Mouse (Mus musculus) CH12.LX (cell line): ENCODE measurements around the gene Serpine2. TPM values are rescaled to one million over a fixed set of nuclear protein-coding genes. Genes with fewer than 3 reads are reported as not detected.

Experiments used
- DNase-seq: peaks from one replicate; pipeline ENCODE4 v3.0.0-alpha.2; 2013; ENCODE audit errors: extremely low read depth
- H3K27ac ChIP-seq: 2 replicates; pipeline ENCODE4 v1.5.1; 2012; ENCODE audit warnings: low read depth, mild to moderate bottlenecking, control low read depth, moderate library complexity; ENCODE audit not compliant: insufficient read depth
- H3K27me3 ChIP-seq: replicated peaks from 2 replicates; pipeline ENCODE3; 2012; ENCODE audit warnings: inconsistent platforms
- H3K36me3 ChIP-seq, 2 experiments: replicated peaks in 1 of 2; 2 replicates each; pipeline versions ENCODE3 to v1.6.1; 2012; ENCODE audit warnings: inconsistent platforms in 1 of 2, low read length in 1 of 2, mild to moderate bottlenecking in 1 of 2, mixed read lengths in 1 of 2, moderate library complexity in 1 of 2; ENCODE audit not compliant: control insufficient read depth in 1 of 2, insufficient read depth in 1 of 2
- H3K4me1 ChIP-seq, 2 experiments: 2 replicates each; pipeline ENCODE4 v1.6.1; 2012; ENCODE audit warnings: inconsistent platforms in 1 of 2, moderate library complexity in 1 of 2; ENCODE audit not compliant: insufficient read depth in 2 of 2, control insufficient read depth in 1 of 2
- H3K4me2 ChIP-seq: 2 replicates; pipeline ENCODE4 v1.6.1; 2012; ENCODE audit warnings: low read depth, mild to moderate bottlenecking, control low read depth; ENCODE audit not compliant: poor library complexity, insufficient read depth, severe bottlenecking
- H3K4me3 ChIP-seq, 3 experiments: fragments of 150-350 bp in 1 of 3; sonication (generic) in 1 of 3; replicated peaks in 1 of 3; 2 replicates each; pipeline versions ENCODE3 to v1.5.1; 2011 to 2012; ENCODE audit warnings: low read depth in 2 of 3, low read length in 2 of 3, mild to moderate bottlenecking in 2 of 3, moderate library complexity in 2 of 3, control low read depth in 1 of 3, improper control_type of control experiment in 1 of 3, inconsistent platforms in 1 of 3, mixed read lengths in 1 of 3; ENCODE audit not compliant: poor library complexity in 1 of 3
- H3K79me2 ChIP-seq: replicated peaks from 2 replicates; pipeline ENCODE4 v1.6.1; 2012; ENCODE audit warnings: mild to moderate bottlenecking, moderate library complexity; ENCODE audit not compliant: control insufficient read depth, poor library complexity, insufficient read depth, severe bottlenecking; ENCODE audit errors: extremely low read depth
- H3K9ac ChIP-seq: 2 replicates; pipeline ENCODE4 v1.6.1; 2012; ENCODE audit warnings: low read depth, mild to moderate bottlenecking, control low read depth, moderate library complexity; ENCODE audit not compliant: insufficient read depth
- H3K9me3 ChIP-seq: replicated peaks from 2 replicates; pipeline ENCODE3; 2012; ENCODE audit warnings: low read length, inconsistent platforms, mixed read lengths
- BHLHE40 ChIP-seq: IDR thresholded peaks from 2 replicates; pipeline ENCODE4 v1.6.1; 2011; ENCODE audit warnings: mild to moderate bottlenecking, low read depth, low read length, improper control_type of control experiment
- CHD1 ChIP-seq: IDR thresholded peaks from 2 replicates; pipeline ENCODE4 v1.6.1; 2012; ENCODE audit warnings: low read depth, low read length, improper control_type of control experiment, inconsistent platforms
- ELF1 ChIP-seq: IDR thresholded peaks from 2 replicates; pipeline ENCODE4 v1.6.1; 2014; ENCODE audit warnings: low read depth, mild to moderate bottlenecking, inconsistent platforms, low read length, improper control_type of control experiment
- EP300 ChIP-seq: IDR thresholded peaks from 2 replicates; pipeline ENCODE4 v1.6.1; 2011; ENCODE audit warnings: low read length, improper control_type of control experiment
- ETS1 ChIP-seq: conservative IDR thresholded peaks from 2 replicates; pipeline ENCODE4 v1.6.1; 2012; ENCODE audit warnings: low read depth, mild to moderate bottlenecking, inconsistent platforms, low read length, improper control_type of control experiment, moderate library complexity
- GABPA ChIP-seq: IDR thresholded peaks from 2 replicates; pipeline ENCODE4 v1.6.1; 2012; ENCODE audit warnings: low read depth, low read length, improper control_type of control experiment, inconsistent platforms; ENCODE audit not compliant: insufficient replicate concordance
- HCFC1 ChIP-seq: IDR thresholded peaks from 2 replicates; pipeline ENCODE4 v1.6.1; 2012; ENCODE audit warnings: low read depth, mild to moderate bottlenecking, inconsistent platforms, low read length, improper control_type of control experiment
- IRF4 ChIP-seq: IDR thresholded peaks from 2 replicates; pipeline ENCODE4 v1.6.1; 2014; ENCODE audit warnings: low read depth, mild to moderate bottlenecking, inconsistent platforms, low read length, improper control_type of control experiment
- JUN ChIP-seq: IDR thresholded peaks from 2 replicates; pipeline ENCODE4 v1.6.1; 2011; ENCODE audit warnings: low read depth, mild to moderate bottlenecking, low read length, improper control_type of control experiment, moderate library complexity; ENCODE audit not compliant: insufficient read depth
- KAT2A ChIP-seq: IDR thresholded peaks from 2 replicates; pipeline ENCODE4 v1.6.1; 2012; ENCODE audit warnings: low read length, improper control_type of control experiment, inconsistent platforms; ENCODE audit not compliant: insufficient replicate concordance
- MAFK ChIP-seq: IDR thresholded peaks from 2 replicates; pipeline ENCODE4 v1.6.1; 2011; ENCODE audit warnings: low read length, improper control_type of control experiment; ENCODE audit not compliant: insufficient replicate concordance
- MAX ChIP-seq: IDR thresholded peaks from 2 replicates; pipeline ENCODE4 v1.6.1; 2011; ENCODE audit warnings: low read length, improper control_type of control experiment
- MEF2A ChIP-seq: IDR thresholded peaks from 2 replicates; pipeline ENCODE4 v1.6.1; 2014; ENCODE audit warnings: low read depth, mild to moderate bottlenecking, inconsistent platforms, low read length, improper control_type of control experiment, borderline replicate concordance
- MXI1 ChIP-seq: IDR thresholded peaks from 2 replicates; pipeline ENCODE4 v1.6.1; 2011; ENCODE audit warnings: mild to moderate bottlenecking, low read depth, low read length, improper control_type of control experiment
- MYC ChIP-seq: IDR thresholded peaks from 2 replicates; pipeline ENCODE4 v1.6.1; 2011; ENCODE audit warnings: low read depth, mild to moderate bottlenecking, improper control_type of control experiment, low read length
- NELFE ChIP-seq: IDR thresholded peaks from 2 replicates; pipeline ENCODE4 v1.6.1; 2011; ENCODE audit warnings: low read depth, low read length, improper control_type of control experiment
- NRF1 ChIP-seq: IDR thresholded peaks from 2 replicates; pipeline ENCODE4 v1.6.1; 2014; ENCODE audit warnings: low read depth, mild to moderate bottlenecking, inconsistent platforms, low read length, improper control_type of control experiment, moderate library complexity
- PAX5 ChIP-seq: IDR thresholded peaks from 2 replicates; pipeline ENCODE4 v1.6.1; 2012; ENCODE audit warnings: low read length, inconsistent platforms, mixed read lengths
- POLR2A ChIP-seq: IDR thresholded peaks from 2 replicates; pipeline ENCODE4 v1.6.1; 2011; ENCODE audit warnings: low read depth, mild to moderate bottlenecking, improper control_type of control experiment, low read length
- POLR2AphosphoS2 ChIP-seq: IDR thresholded peaks from 2 replicates; pipeline ENCODE4 v1.6.1; 2011; ENCODE audit warnings: low read depth, low read length, improper control_type of control experiment
- RAD21 ChIP-seq: IDR thresholded peaks from 2 replicates; pipeline ENCODE4 v1.6.1; 2011; ENCODE audit warnings: low read depth, mild to moderate bottlenecking, low read length, improper control_type of control experiment, moderate library complexity
- SIN3A ChIP-seq: IDR thresholded peaks from 2 replicates; pipeline ENCODE4 v1.6.1; 2012; ENCODE audit warnings: low read length, improper control_type of control experiment, inconsistent platforms
- SMC3 ChIP-seq: IDR thresholded peaks from 2 replicates; pipeline ENCODE4 v1.6.1; 2011; ENCODE audit warnings: low read depth, low read length, improper control_type of control experiment
- TBP ChIP-seq: conservative IDR thresholded peaks from 2 replicates; pipeline ENCODE4 v1.6.1; 2011; ENCODE audit warnings: low read depth, low read length, improper control_type of control experiment
- TCF12 ChIP-seq: IDR thresholded peaks from 2 replicates; pipeline ENCODE4 v1.6.1; 2014; ENCODE audit warnings: low read depth, mild to moderate bottlenecking, inconsistent platforms, low read length, improper control_type of control experiment
- USF1 ChIP-seq: IDR thresholded peaks from 2 replicates; pipeline ENCODE4 v1.6.1; 2014; ENCODE audit warnings: low read depth, mild to moderate bottlenecking, inconsistent platforms, low read length, improper control_type of control experiment
- ZKSCAN1 ChIP-seq: IDR thresholded peaks from 2 replicates; pipeline ENCODE4 v1.6.1; 2012; ENCODE audit warnings: low read depth, inconsistent platforms, low read length, improper control_type of control experiment, borderline replicate concordance
- ZNF384 ChIP-seq: IDR thresholded peaks from 2 replicates; pipeline ENCODE4 v1.6.1; 2012; ENCODE audit warnings: low read depth, low read length, improper control_type of control experiment, inconsistent platforms
- dilution Hi-C: fragments of 300-500 bp; cut with MboI; formaldehyde crosslinking; loops from 2 replicates; pipeline ENCODE4 v1.14.3; 2020; ENCODE audit warnings: low sequenced_read_pairs; ENCODE audit not compliant: extremely low pct_unique_long_range_greater_than_20kb, extremely low pct_ligation_motif_present
- in situ Hi-C: fragments of 300-500 bp; cut with MboI; formaldehyde crosslinking; loops from 3 replicates; pipeline ENCODE4 v1.14.3; 2019; ENCODE audit warnings: low sequenced_read_pairs, low pct_ligation_motif_present, low pct_unique_long_range_greater_than_20kb, mixed read lengths
- polyA plus RNA-seq: library from polyadenylated mRNA; unstranded; fragments of >175 nt; gene quantifications from 2 replicates; pipeline ENCODE4 v1.2.1, GENCODE M21; 2012; ENCODE audit warnings: low read depth; ENCODE audit not compliant: insufficient read length
- total RNA-seq, 2 experiments: library from RNA; depleted of rRNA; stranded (reverse); fragments of 300-350 nt in 1 of 2; fragments of >200 nt in 1 of 2; gene quantifications; 2 replicates each; pipeline ENCODE4 v1.2.3; 2012 to 2014

The Serpine2 gene
- total and polyA plus RNA-seq, 3 experiments: 14.8 to 17.3 (median 15.1) TPM

DNA sequence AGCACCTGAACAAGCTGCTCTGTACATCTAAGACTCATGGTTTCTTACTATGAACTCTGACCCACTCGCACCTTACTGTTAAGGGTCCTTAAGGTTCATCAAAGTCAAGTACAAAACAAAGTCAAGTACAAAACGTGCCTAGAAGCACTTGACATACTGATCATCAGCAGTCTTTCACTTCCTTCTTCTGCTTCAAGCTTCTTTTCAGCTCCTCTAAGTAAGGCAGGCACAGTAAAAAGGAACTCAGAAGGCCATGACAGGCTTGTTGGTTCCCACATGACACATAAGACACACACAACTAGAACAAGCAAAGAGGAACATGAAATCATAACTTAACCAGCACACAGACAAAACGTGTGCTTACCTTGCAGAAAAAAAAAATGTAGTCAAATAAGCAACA is 12.3 kb downstream of the Serpine2 start:
- DNase-seq: peak; percentile 77
- H3K4me3 ChIP-seq: no peak overlapping the region
- no peak overlapping the region for H3K9ac ChIP-seq
- peaks cover 0 to 6% of the 10 kb centered on the region in 2 experiments for H3K36me3 ChIP-seq
- dilution Hi-C loops: no loop called here
- H3K4me1 ChIP-seq: peaks cover 9 to 18% of the 10 kb centered on the region in 2 experiments
- H3K27ac ChIP-seq: no peak overlapping the region
- peaks cover 2% of the 10 kb centered on the region for H3K9me3 ChIP-seq
- in situ Hi-C loops: no loop called here
- no peak overlapping the region for H3K4me2 ChIP-seq
- peak; percentile 89 for TF ChIP-seq IRF4
- TF ChIP-seq MYC: peak; percentile 64
- no peak for TF ChIP-seq TBP
- peak; percentile 50; the same call in 1 of the 2 replicates for TF ChIP-seq ETS1
- TF ChIP-seq JUN: no peak
- TF ChIP-seq MAFK: peak; percentile 59; the same call in 1 of the 2 replicates
- TF ChIP-seq PAX5: no peak
- TF ChIP-seq MAX: peak; percentile 75; the same call in 1 of the 2 replicates
- TF ChIP-seq EP300: peak; percentile 73
- no peak for TF ChIP-seq POLR2AphosphoS2
- peak; percentile 45; the same call in 1 of the 2 replicates for TF ChIP-seq MXI1
- 0 out of 2 replicates have a peak, but pooled peaks have one; percentile 19 for TF ChIP-seq NRF1
- TF ChIP-seq CHD1: no peak
- TF ChIP-seq GABPA: no peak
- TF ChIP-seq MEF2A: no peak; the same call in 1 of the 2 replicates
- no peak for TF ChIP-seq SIN3A
- no peak for TF ChIP-seq SMC3
- TF ChIP-seq POLR2A: no peak
- TF ChIP-seq ELF1: peak; percentile 55
- peak; percentile 73 for TF ChIP-seq ZNF384
- TF ChIP-seq KAT2A: no peak
- TF ChIP-seq BHLHE40: peak; percentile 97
- TF ChIP-seq RAD21: no peak
- TF ChIP-seq TCF12: peak; percentile 32; the same call in 1 of the 2 replicates
- TF ChIP-seq NELFE: no peak
- no peak for TF ChIP-seq USF1
- TF ChIP-seq ZKSCAN1: no peak
- no peak for TF ChIP-seq HCFC1
- no peaks in the 10 kb centered on the region; the same call in 1 of the 2 replicates for H3K79me2 ChIP-seq
- H3K27me3 ChIP-seq: no peaks in the 10 kb centered on the region
